Mouse (Mus musculus): Measurements from ENCODE around the gene Adora2a. TPM values are rescaled to one million over a fixed set of nuclear protein-coding genes. Genes with fewer than 3 reads are reported as not detected.
A peak's percentile ranks its signal among the peaks of the same experiment; 100 is the strongest.

Adora2a gene
- total and polyA plus RNA-seq, 3 experiments = 7.1 to 14.3 (median 7.2) TPM

GRCm38 (mm10) chr10:75302536-75302935 lies 14.1 kb upstream of the Adora2a start:
- no peaks in the 10 kb centered on the region for H3K27me3 ChIP-seq (ENCODE audit: control insufficient read depth, insufficient read depth, low read length)
- no peak overlapping the region for H3K4me3 ChIP-seq
- H3K9ac ChIP-seq (ENCODE audit: low read depth, low read length) = no peak overlapping the region
- no peaks in the 10 kb centered on the region for H3K79me2 ChIP-seq (replicated peaks; ENCODE audit: control insufficient read depth, insufficient read depth, low read length)
- no peak for DNase-seq
- H3K36me3 ChIP-seq (ENCODE audit: control insufficient read depth, insufficient read depth, low read length) = peaks cover 8% of the 10 kb centered on the region
- H3K4me1 ChIP-seq (ENCODE audit: control insufficient read depth, insufficient read depth, low read length) = peaks cover 16% of the 10 kb centered on the region
- intact Hi-C loops (cut with DNase I) = no loop called here
- TF ChIP-seq POLR2A (IDR thresholded peaks at IDR 0.05; ENCODE audit: insufficient read depth, low read depth, low read length) = no peak
- no peak for TF ChIP-seq CTCF (IDR thresholded peaks at IDR 0.05)
- no peak for TF ChIP-seq EP300 (IDR thresholded peaks at IDR 0.05; ENCODE audit: insufficient read depth, low read depth, low read length)
- H3K27ac ChIP-seq = no peak overlapping the region
- WGBS = 86% methylated on average over 4 of the region's 4 CpGs

- WGBS = 54% methylated on average over 8 of the region's 8 CpGs
- intact Hi-C loops (cut with DNase I) = no loop called here
- Histone ChIP-seq H3K27ac (peak overlapping the region; percentile 58), H3K4me3 (no peak overlapping the region), H3K9ac (ENCODE audit: low read depth, low read length) (no peak overlapping the region), H3K36me3 (ENCODE audit: control insufficient read depth, insufficient read depth, low read length) (peaks cover 8% of the 10 kb centered on the region), H3K4me1 (ENCODE audit: control insufficient read depth, insufficient read depth, low read length) (peaks cover 16% of the 10 kb centered on the region), H3K27me3 (ENCODE audit: control insufficient read depth, insufficient read depth, low read length) (no peaks in the 10 kb centered on the region), H3K79me2 (replicated peaks; ENCODE audit: control insufficient read depth, insufficient read depth, low read length) (no peaks in the 10 kb centered on the region)
- no peak for DNase-seq
- TF ChIP-seq POLR2A (IDR thresholded peaks at IDR 0.05; ENCODE audit: insufficient read depth, low read depth, low read length) (no peak), EP300 (IDR thresholded peaks at IDR 0.05; ENCODE audit: insufficient read depth, low read depth, low read length) (no peak), CTCF (IDR thresholded peaks at IDR 0.05) (no peak)
Measured at GRCm38 (mm10) chr10:75303324-75304048, 13.2 kb upstream of the Adora2a start.

DNA sequence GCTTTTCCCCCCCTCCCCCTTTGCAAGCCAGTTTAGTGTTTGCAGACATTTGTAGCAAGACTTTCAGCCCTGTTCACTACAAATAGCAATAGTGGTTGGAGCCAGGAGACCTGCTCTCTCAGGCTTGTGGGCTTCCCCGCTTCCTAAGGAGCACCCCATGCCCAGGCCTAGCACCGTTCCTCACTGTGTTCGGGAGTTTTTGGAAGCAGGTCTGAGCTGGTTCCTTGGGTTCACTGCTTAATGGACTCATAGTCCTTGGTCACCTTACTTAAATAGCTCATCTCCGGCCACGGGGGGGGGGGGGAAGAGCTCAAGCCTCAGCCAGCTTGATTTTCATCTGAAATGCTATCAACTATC lies 12.7 kb upstream of the Adora2a start:
- intact Hi-C loops (cut with DNase I) = no loop called here
- H3K4me1 ChIP-seq (ENCODE audit: control insufficient read depth, insufficient read depth, low read length) = peaks cover 16% of the 10 kb centered on the region
- 56% methylated on average over 5 of the region's 5 CpGs for WGBS

GRCm38 (mm10) chr10:75304413-75304812 lies 12.3 kb upstream of the Adora2a start:
- peaks cover 15% of the 10 kb centered on the region for H3K4me1 ChIP-seq (ENCODE audit: control insufficient read depth, insufficient read depth, low read length)
- no peak overlapping the region for H3K9ac ChIP-seq (ENCODE audit: low read depth, low read length)
- H3K27ac ChIP-seq = peak overlapping the region; percentile 58
- TF ChIP-seq EP300 (IDR thresholded peaks at IDR 0.05; ENCODE audit: insufficient read depth, low read depth, low read length) = 0 out of 2 replicates have a peak, but pooled peaks have one; percentile 36
- TF ChIP-seq CTCF (IDR thresholded peaks at IDR 0.05) = no peak
- no peak for TF ChIP-seq POLR2A (IDR thresholded peaks at IDR 0.05; ENCODE audit: insufficient read depth, low read depth, low read length)
- peak; percentile 65 to 70 for DNase-seq
- H3K79me2 ChIP-seq (replicated peaks; ENCODE audit: control insufficient read depth, insufficient read depth, low read length) = no peaks in the 10 kb centered on the region
- no peaks in the 10 kb centered on the region for H3K27me3 ChIP-seq (ENCODE audit: control insufficient read depth, insufficient read depth, low read length)
- peaks cover 8% of the 10 kb centered on the region for H3K36me3 ChIP-seq (ENCODE audit: control insufficient read depth, insufficient read depth, low read length)
- H3K4me3 ChIP-seq = no peak overlapping the region
- 27% methylated on average over 6 of the region's 6 CpGs for WGBS
- intact Hi-C loops (cut with DNase I) = no loop called here

More for the DNA sequence above, 12.7 kb upstream of the Adora2a start:
- Histone ChIP-seq H3K27me3 (ENCODE audit: control insufficient read depth, insufficient read depth, low read length) (no peaks in the 10 kb centered on the region), H3K79me2 (replicated peaks; ENCODE audit: control insufficient read depth, insufficient read depth, low read length) (no peaks in the 10 kb centered on the region), H3K9ac (ENCODE audit: low read depth, low read length) (no peak overlapping the region), H3K36me3 (ENCODE audit: control insufficient read depth, insufficient read depth, low read length) (peaks cover 8% of the 10 kb centered on the region), H3K27ac (peak overlapping the region; percentile 58), H3K4me3 (no peak overlapping the region)
- DNase-seq = no peak
- TF ChIP-seq EP300 (IDR thresholded peaks at IDR 0.05; ENCODE audit: insufficient read depth, low read depth, low read length) = no peak
- no peak for TF ChIP-seq CTCF (IDR thresholded peaks at IDR 0.05)
- no peak for TF ChIP-seq POLR2A (IDR thresholded peaks at IDR 0.05; ENCODE audit: insufficient read depth, low read depth, low read length)

DNA sequence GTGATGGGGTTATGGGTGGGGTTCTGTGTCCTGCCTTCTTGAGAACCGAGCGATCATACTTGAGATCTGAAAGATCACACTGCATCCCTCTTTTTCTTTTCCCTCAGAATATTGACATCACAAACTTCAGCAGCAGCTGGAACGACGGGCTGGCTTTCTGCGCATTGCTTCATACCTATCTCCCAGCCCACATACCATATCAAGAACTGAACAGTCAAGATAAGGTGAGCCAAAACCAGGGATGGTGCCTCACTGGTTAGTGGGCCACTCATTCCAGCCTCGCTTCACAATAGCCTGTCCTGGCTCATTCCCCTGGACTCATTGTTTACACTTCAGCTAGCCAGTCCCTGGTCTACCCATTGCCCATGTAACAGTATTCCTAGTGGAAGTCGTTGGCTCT lies 9.5 kb upstream of the Adora2a start:
- Histone ChIP-seq H3K27ac (no peak overlapping the region), H3K9ac (ENCODE audit: low read depth, low read length) (no peak overlapping the region), H3K27me3 (ENCODE audit: control insufficient read depth, insufficient read depth, low read length) (no peaks in the 10 kb centered on the region), H3K79me2 (replicated peaks; ENCODE audit: control insufficient read depth, insufficient read depth, low read length) (no peaks in the 10 kb centered on the region), H3K4me3 (no peak overlapping the region), H3K4me1 (ENCODE audit: control insufficient read depth, insufficient read depth, low read length) (peaks cover 13% of the 10 kb centered on the region), H3K36me3 (ENCODE audit: control insufficient read depth, insufficient read depth, low read length) (peaks cover 4% of the 10 kb centered on the region; the same call in 1 of the 2 replicates)
- intact Hi-C loops (cut with DNase I) = no loop called here
- no peak for DNase-seq
- no peak for TF ChIP-seq CTCF (IDR thresholded peaks at IDR 0.05)
- TF ChIP-seq POLR2A (IDR thresholded peaks at IDR 0.05; ENCODE audit: insufficient read depth, low read depth, low read length) = no peak
- TF ChIP-seq EP300 (IDR thresholded peaks at IDR 0.05; ENCODE audit: insufficient read depth, low read depth, low read length) = no peak
- WGBS = 91% methylated on average over 7 of the region's 7 CpGs

DNA sequence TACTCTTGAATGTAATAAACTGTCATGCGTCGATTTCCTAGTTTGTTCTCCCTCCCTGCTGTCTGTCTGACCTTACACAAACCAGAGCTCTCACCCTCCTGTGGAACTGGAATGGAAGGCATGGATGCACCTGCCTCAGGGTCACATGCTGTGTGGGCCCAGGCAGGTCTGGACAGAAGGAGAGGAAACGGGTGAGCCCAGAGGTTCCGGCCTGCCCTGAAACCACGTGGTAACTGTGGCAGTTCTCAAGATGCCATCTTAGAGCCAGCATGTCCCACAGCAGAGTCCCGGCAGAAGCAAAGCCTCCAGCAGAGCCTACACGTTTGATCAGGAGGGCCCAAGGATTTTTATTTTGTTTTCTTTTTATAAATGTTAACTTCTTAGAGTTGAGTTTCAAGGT lies 4.3 kb upstream of the Adora2a start:
- Histone ChIP-seq H3K4me3 (no peak overlapping the region), H3K9ac (ENCODE audit: low read depth, low read length) (no peak overlapping the region), H3K27ac (no peak overlapping the region), H3K4me1 (ENCODE audit: control insufficient read depth, insufficient read depth, low read length) (peaks cover 16% of the 10 kb centered on the region), H3K79me2 (replicated peaks; ENCODE audit: control insufficient read depth, insufficient read depth, low read length) (no peaks in the 10 kb centered on the region), H3K36me3 (ENCODE audit: control insufficient read depth, insufficient read depth, low read length) (no peaks in the 10 kb centered on the region), H3K27me3 (ENCODE audit: control insufficient read depth, insufficient read depth, low read length) (no peaks in the 10 kb centered on the region)
- WGBS = 78% methylated on average over 7 of the region's 7 CpGs
- TF ChIP-seq CTCF (IDR thresholded peaks at IDR 0.05) = no peak
- intact Hi-C loops (cut with DNase I) = no loop called here
- DNase-seq = no peak

Measured in heart, adult 2 months (tissue).